Mouse (Mus musculus) brain, embryonic 18.5 days (tissue): ENCODE results near the gene Tmcc1.

Experiments
- DNase-seq: peaks from one replicate; pipeline ENCODE4 v3.0.0-alpha.2; 2012; ENCODE audit warnings: low read depth, low spot score

The Tmcc1 gene

DNA sequence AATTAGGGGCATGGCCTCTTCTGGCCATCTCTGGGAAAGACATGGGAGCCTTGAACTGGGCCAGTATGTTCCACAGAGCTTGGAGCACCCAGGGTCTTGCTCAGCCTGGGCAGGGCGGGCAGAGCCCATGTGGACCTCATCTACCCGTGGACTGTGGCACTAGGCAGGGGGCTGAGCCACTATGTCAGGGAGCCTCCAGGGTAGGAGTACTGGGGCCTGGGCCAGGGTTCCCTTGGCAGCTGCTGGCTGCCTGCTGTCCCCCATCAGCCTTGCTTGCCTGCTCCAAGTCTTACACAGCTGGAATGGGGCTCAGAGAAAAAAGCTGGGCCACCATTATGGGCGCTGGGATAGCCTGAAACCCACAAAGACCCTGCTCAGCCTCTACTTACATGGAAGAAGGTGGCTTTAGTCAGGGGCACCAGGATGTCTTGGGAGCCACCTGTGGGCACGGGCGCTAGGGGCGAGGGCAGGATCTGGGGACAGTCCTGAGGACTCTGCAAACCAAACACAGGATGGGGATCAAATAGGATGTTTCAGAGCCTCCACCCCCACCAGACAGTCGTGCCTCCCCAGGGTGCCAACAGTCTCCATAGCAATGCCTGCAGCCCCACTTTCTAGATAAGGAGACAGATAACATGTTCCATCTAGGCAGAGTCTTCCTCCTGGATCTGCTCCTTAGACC is 221.1 kb downstream of the Tmcc1 start:
- DNase-seq: no peak

GRCm38 (mm10) chr6:115971273-115972060 is 221.8 kb downstream of the Tmcc1 start:
- DNase-seq: no peak

- no peak for DNase-seq
Measured at GRCm38 (mm10) chr6:115969952-115970351, 223.3 kb downstream of the Tmcc1 start.

DNA sequence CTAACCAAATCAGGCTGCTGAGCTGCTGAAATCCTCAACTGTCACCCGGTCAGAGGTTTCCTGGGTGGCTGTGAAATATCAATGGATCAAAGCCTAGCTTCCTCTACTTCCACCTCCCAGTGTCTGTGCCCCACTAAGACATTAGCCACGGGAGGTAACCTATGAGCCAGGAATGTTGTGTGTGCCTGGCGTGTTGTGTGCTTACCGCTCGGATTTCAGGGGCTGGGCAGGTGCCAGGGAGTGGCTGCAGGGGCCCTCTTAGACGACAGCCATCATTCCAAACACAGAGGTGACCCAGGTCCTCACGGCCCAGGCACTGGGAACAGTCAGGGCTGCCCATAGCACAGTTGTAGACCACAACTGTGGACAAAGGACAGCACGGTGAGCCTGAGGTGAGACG is 224.2 kb downstream of the Tmcc1 start:
- DNase-seq: no peak

GRCm38 (mm10) chr6:115968700-115969099 is 224.6 kb downstream of the Tmcc1 start:
- no peak for DNase-seq
